Mouse (Mus musculus): Measurements from ENCODE around the gene E130114P18Rik.

DNA sequence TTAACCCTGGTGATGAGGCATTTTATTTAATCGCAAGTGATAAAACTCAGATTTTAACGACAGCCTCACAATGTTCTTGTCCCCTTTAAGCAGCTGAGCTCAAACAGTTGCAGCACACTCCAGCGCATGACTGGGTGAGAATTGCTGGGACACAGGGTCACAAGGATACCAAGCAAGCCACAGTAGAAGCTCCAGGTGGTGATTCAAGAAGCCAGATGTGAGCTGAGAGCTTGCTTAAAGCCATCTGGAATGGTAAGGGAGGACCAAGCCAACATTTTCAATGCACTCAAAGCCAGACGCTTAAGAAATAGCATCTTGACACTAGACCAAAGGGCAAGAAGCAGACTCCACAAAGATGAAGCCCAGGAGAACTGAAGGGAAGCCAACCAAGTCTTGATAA lies 83.9 kb downstream of the E130114P18Rik start:
- TF ChIP-seq POLR2A (IDR thresholded peaks at IDR 0.05; ENCODE audit: borderline replicate concordance, extremely low read depth, insufficient read depth, insufficient read length, poor library complexity, severe bottlenecking) (no peak), CTCF (IDR thresholded peaks at IDR 0.05; ENCODE audit: borderline replicate concordance, extremely low read depth, insufficient read depth, insufficient read length) (no peak)
